In the genomic region with DNA sequence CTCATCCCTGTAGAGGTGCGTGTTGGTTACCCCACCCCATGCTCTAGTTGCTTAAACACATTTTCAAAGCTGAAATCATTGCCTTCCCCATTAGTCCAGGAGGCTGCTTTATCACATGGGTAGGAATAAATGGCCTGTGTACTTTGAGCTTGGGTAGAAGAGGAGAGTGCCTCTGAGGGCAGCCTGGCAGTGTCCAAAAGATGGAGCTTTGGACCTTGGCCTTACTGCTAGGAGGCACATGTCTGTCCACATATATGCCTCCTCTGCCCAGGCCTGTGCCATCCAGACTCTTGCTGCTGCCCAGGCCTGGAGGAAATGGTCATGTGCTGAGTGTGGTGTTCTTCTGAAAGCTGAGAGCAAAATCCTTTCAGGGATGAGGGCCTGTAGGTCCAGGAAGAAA, we compare ENCODE assay signal across 21 mouse cellular contexts. TPM values are rescaled to one million over a fixed set of nuclear protein-coding genes. Genes with fewer than 3 reads are reported as not detected.
A peak's percentile ranks its signal among the peaks of the same experiment; 100 is the strongest.
DNase-seq lines count a peak whose midpoint lies in the region; ATAC-seq and TF ChIP-seq lines count a peak whose summit lies in the region.
"Had no signal": no experiment of that assay in that cellular context is flagged by ENCODE, and none has a peak within 500 bp of the region (broad histone marks: within the 10 kb centered on the region; RNA-seq: fewer than 3 reads in every experiment).

No protein-coding gene starts in this region.

- H3K27ac ChIP-seq in kidney, adult 2 months (ENCODE audit: insufficient read depth, low read depth, low read length) = peak overlapping the region; percentile 72
- H3K27ac ChIP-seq in kidney, embryonic 15.5 days = no peak overlapping the region
- H3K27ac ChIP-seq in liver, embryonic 12.5 days = peak overlapping the region; percentile 82
- H3K27ac ChIP-seq: embryonic facial prominence, embryonic 10.5 days; forebrain, embryonic 15.5 days; heart, embryonic 13.5 days; left cerebral cortex, adult 2 months; limb, embryonic 12.5 days; midbrain, embryonic 13.5 days; neural tube, embryonic 15.5 days had no signal

- TF ChIP-seq POLR2A in kidney, adult 2 months (IDR thresholded peaks at IDR 0.05; ENCODE audit: low read depth, low read length) = no peak

- peaks cover 15% of the 10 kb centered on the region for H3K4me1 ChIP-seq in kidney, adult 2 months (ENCODE audit: control insufficient read depth, insufficient read depth, low read length)
- H3K4me1 ChIP-seq in kidney, embryonic 15.5 days = peaks cover 9% of the 10 kb centered on the region
- peaks cover 49% of the 10 kb centered on the region for H3K4me1 ChIP-seq in liver, embryonic 12.5 days
- H3K4me1 ChIP-seq: forebrain, embryonic 15.5 days; midbrain, embryonic 13.5 days; neural tube, embryonic 15.5 days had no signal

- no peak overlapping the region for H3K4me2 ChIP-seq in kidney, embryonic 15.5 days
- H3K4me2 ChIP-seq in liver, embryonic 12.5 days = peak overlapping the region; percentile 41
- H3K4me2 ChIP-seq: forebrain, embryonic 15.5 days; heart, embryonic 13.5 days; limb, embryonic 12.5 days; midbrain, embryonic 13.5 days; neural tube, embryonic 15.5 days had no signal

- no peak overlapping the region for H3K9ac ChIP-seq in kidney, embryonic 15.5 days
- peak overlapping the region; percentile 49 for H3K9ac ChIP-seq in liver, embryonic 12.5 days
- H3K9ac ChIP-seq: forebrain, embryonic 15.5 days; heart, embryonic 13.5 days; limb, embryonic 12.5 days; midbrain, embryonic 13.5 days; neural tube, embryonic 15.5 days had no signal

- 67% methylated on average over 1 of the region's 1 CpGs for WGBS in kidney, adult 2 months
- 88% methylated on average over 1 of the region's 1 CpGs for WGBS in kidney, embryonic 15.5 days
- WGBS in liver, embryonic 12.5 days (ENCODE audit: insufficient replicate concordance) = 81% methylated on average over 1 of the region's 1 CpGs

- no peak for ATAC-seq in kidney, embryonic 15.5 days (replicated peaks; ENCODE audit: low FRiP score)
- no peak for ATAC-seq in liver, embryonic 12.5 days
- ATAC-seq: activated CD4-positive, CD25-positive, alpha-beta regulatory T cell, adult 4 months; forebrain, embryonic 15.5 days; midbrain, embryonic 13.5 days; Patski had no signal

- no peak overlapping the region for H3K4me3 ChIP-seq in kidney, adult 2 months (ENCODE audit: insufficient read depth, low read depth, low read length)
- H3K4me3 ChIP-seq in kidney, embryonic 15.5 days (replicated peaks) = no peak overlapping the region
- no peak overlapping the region for H3K4me3 ChIP-seq in liver, embryonic 12.5 days
- H3K4me3 ChIP-seq: embryonic facial prominence, embryonic 10.5 days; forebrain, embryonic 15.5 days; heart, embryonic 13.5 days; left cerebral cortex, adult 2 months; limb, embryonic 12.5 days; midbrain, embryonic 13.5 days; myocyte; neural tube, embryonic 15.5 days had no signal

- TF ChIP-seq CTCF in kidney, adult 2 months (conservative IDR thresholded peaks at IDR 0.05; ENCODE audit: insufficient read depth, insufficient read length, low read depth, low read length) = no peak

- no peaks in the 10 kb centered on the region for H3K27me3 ChIP-seq in kidney, adult 2 months (replicated peaks; ENCODE audit: control insufficient read depth, insufficient read depth, low read length)
- no peaks in the 10 kb centered on the region for H3K27me3 ChIP-seq in kidney, embryonic 15.5 days
- H3K27me3 ChIP-seq in liver, embryonic 12.5 days (replicated peaks) = no peaks in the 10 kb centered on the region
- H3K27me3 ChIP-seq: forebrain, embryonic 15.5 days; heart, embryonic 13.5 days; limb, embryonic 12.5 days; midbrain, embryonic 13.5 days; neural tube, embryonic 15.5 days; Patski had no signal

- no peaks in the 10 kb centered on the region for H3K9me3 ChIP-seq in kidney, embryonic 15.5 days (replicated peaks)
- no peaks in the 10 kb centered on the region for H3K9me3 ChIP-seq in liver, embryonic 12.5 days (replicated peaks)
- H3K9me3 ChIP-seq: embryonic facial prominence, embryonic 10.5 days; forebrain, embryonic 15.5 days; heart, embryonic 13.5 days; limb, embryonic 12.5 days; midbrain, embryonic 13.5 days; neural tube, embryonic 15.5 days had no signal

- no peaks in the 10 kb centered on the region for H3K36me3 ChIP-seq in kidney, adult 2 months (ENCODE audit: control insufficient read depth, insufficient read depth, low read length)
- H3K36me3 ChIP-seq in kidney, embryonic 15.5 days = peaks cover 42% of the 10 kb centered on the region
- peaks cover 44% of the 10 kb centered on the region for H3K36me3 ChIP-seq in liver, embryonic 12.5 days
- H3K36me3 ChIP-seq: forebrain, embryonic 15.5 days; neural tube, embryonic 15.5 days had no signal

- peak; percentile 87 for DNase-seq in kidney, adult 2 months
- DNase-seq in kidney, adult 8-10 months = peak; percentile 71 to 85
- no peak for DNase-seq in adrenal gland, adult (ENCODE audit: inconsistent age in 2 of 2, low spot score in 1 of 2)
- no peak for DNase-seq in urinary bladder, postnatal 36 days (ENCODE audit: low spot score in 2 of 2)
- no peak for DNase-seq in embryo, embryonic 11 days
- DNase-seq: cerebellum, adult 11-12 months; cerebellum, postnatal 36 days; gastrocnemius, postnatal 36 days; right cerebral cortex, postnatal 4 days had no signal

RNA-seq across cellular contexts. Expression of gene Fgfrl1, which starts 16.2 kb away (rescaled TPM):
- 65.1 and 74.8 TPM in 2 replicates for polyA plus RNA-seq in kidney, adult 2 months (2012; rRNA removed)
- 26.8 and 27.4 TPM in 2 replicates for polyA plus RNA-seq in kidney, embryonic 15.5 days (2015; fragmentation: Nextera tagmentation; extraction: Ambion mirVana)
- polyA plus RNA-seq in liver, embryonic 12.5 days (2016; fragmentation: Nextera tagmentation; extraction: Ambion mirVana) = 18.0 and 18.6 TPM in 2 replicates
- polyA plus RNA-seq: activated CD4-positive, CD25-positive, alpha-beta regulatory T cell, adult 4 months had no signal

RNA-seq across cellular contexts. Expression of gene Slc26a1, which starts 33.0 kb away (rescaled TPM):
- polyA plus RNA-seq in kidney, adult 2 months (2012; rRNA removed) = 257 and 309 TPM in 2 replicates
- polyA plus RNA-seq in kidney, embryonic 15.5 days (2015; fragmentation: Nextera tagmentation; extraction: Ambion mirVana) = 4.3 and 4.9 TPM in 2 replicates
- 12.7 and 12.9 TPM in 2 replicates for polyA plus RNA-seq in liver, embryonic 12.5 days (2016; fragmentation: Nextera tagmentation; extraction: Ambion mirVana)

RNA-seq across cellular contexts. Expression of gene Dgkq, which starts 38.9 kb away (rescaled TPM):
- 27.9 and 34.8 TPM in 2 replicates for polyA plus RNA-seq in kidney, adult 2 months (2012; rRNA removed)
- polyA plus RNA-seq in kidney, embryonic 15.5 days (2015; fragmentation: Nextera tagmentation; extraction: Ambion mirVana) = 10.3 and 12.6 TPM in 2 replicates
- polyA plus RNA-seq in liver, embryonic 12.5 days (2016; fragmentation: Nextera tagmentation; extraction: Ambion mirVana) = 6.2 and 7.1 TPM in 2 replicates

RNA-seq across cellular contexts. Expression of gene Idua, which starts 48.3 kb away (rescaled TPM):
- polyA plus RNA-seq in kidney, adult 2 months (2012; rRNA removed) = 9.1 and 12.7 TPM in 2 replicates
- 10.2 and 11.1 TPM in 2 replicates for polyA plus RNA-seq in kidney, embryonic 15.5 days (2015; fragmentation: Nextera tagmentation; extraction: Ambion mirVana)
- polyA plus RNA-seq in liver, embryonic 12.5 days (2016; fragmentation: Nextera tagmentation; extraction: Ambion mirVana) = 5.9 TPM in 2 replicates

Comparison
In these comparisons a context has a peak if more than half of its experiments do, and no peak if none do; other contexts are left out.
1. RNA of gene Slc26a1, which starts 33.0 kb away (polyA plus RNA-seq): 257 to 309 TPM in kidney, adult 2 months; 12.7 to 12.9 TPM in liver, embryonic 12.5 days and 4.3 to 4.9 TPM in kidney, embryonic 15.5 days; every median in the first group is over 10 times any median in the second.
2. DNase-seq: peak in kidney, adult 2 months (single experiment) and kidney, adult 8-10 months (2 of 2); none in adrenal gland, adult (0 of 2), urinary bladder, postnatal 36 days (0 of 2) and embryo, embryonic 11 days (single experiment).